Mouse (Mus musculus) right cerebral cortex, adult 2 months (tissue): Measurements from ENCODE around the gene Fntb.

Experiments
- DNase-seq, 2 experiments: peaks; one replicate each; pipeline ENCODE4 v3.0.0; 2021 to 2022; ENCODE audit warnings: low spot score in 2 of 2

Gene Fntb

GRCm38 (mm10) chr12:76954698-76955423 is 189.5 kb downstream of the Fntb start:
- DNase-seq = peak; percentile 64 to 74

- DNase-seq = no peak
These were observed 192.3 kb downstream of the Fntb start for GRCm38 (mm10) chr12:76957688-76958087.

- DNase-seq = no peak
These were observed 195.9 kb downstream of the Fntb start for GRCm38 (mm10) chr12:76961052-76961931.

DNA sequence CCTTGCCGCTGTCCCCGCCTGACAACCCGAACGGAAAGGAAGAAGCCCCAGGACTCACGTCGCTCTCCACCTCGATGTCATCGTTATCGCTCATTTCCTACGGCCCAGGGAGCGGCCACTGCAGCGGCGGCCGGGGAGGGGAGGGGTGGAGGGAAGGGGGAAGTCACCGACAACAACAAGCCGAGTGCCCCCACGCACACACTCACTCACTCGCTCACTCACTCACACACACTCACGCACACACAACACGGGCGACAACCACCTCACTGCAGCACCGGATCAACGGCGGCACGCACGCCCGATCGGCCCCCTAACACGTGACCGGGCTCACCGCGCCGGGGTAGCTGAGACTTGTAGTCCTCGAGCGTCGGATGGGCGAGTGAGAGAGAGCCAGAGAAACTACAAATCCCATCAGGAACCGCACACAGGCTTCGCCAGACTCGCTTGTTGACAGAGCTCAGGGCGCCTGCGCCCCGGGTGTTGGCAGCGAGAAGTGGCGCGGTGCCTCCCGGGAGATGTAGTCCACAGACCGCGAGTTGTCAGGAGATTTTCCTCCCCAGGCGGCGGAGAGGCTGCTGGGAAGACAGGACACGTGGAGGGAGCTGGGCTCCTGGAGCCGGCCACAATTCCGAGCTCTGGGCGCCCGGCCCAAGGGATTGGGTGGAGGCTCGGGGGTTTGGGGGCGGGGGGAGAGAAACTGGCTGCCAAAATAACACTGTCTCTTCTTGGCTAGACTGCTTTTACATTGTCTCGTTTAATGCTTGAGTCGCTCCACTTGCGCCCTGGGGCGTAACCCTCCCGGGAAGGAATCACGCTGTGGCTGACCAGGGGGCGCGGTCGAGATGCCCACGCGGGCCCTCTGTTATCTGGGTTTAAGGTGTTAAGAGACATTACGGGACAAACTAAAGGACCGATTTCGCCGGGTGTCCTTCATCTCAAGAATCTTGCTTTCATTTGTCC is 196.8 kb downstream of the Fntb start, which contains the start of gene Max:
Gene Max, minus strand, starts transcription at position 270 of the 960 bp plus-strand sequence.
- DNase-seq = peak; percentile 99 to 100

DNA sequence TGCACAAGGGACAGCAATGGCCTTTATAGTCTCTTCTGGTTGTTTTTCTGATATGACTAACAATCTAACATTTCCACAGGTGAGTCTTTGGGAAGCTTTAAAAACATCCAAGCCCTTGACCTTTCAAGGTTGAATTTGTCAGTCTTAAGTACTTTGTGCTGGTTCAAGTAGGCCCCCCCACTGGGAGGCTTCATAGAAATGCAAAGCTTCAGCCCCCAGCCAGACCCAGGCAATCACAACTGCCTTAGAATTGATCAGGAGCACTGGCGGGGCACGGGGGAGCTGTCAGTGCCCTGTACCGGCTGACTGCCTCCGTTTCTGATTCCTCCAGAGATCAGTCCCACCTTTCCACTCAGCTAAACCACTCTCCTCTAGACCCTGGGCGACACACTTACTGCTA is 199.7 kb downstream of the Fntb start:
- DNase-seq = no peak

- no peak for DNase-seq
These were observed 200.5 kb downstream of the Fntb start for GRCm38 (mm10) chr12:76965876-76966275.
